Mouse (Mus musculus): Measurements from ENCODE around the gene Defb28. TPM values are rescaled to one million over a fixed set of nuclear protein-coding genes. Genes with fewer than 3 reads are reported as not detected.

The Defb28 gene
- not detected for total RNA-seq (2021)

DNA sequence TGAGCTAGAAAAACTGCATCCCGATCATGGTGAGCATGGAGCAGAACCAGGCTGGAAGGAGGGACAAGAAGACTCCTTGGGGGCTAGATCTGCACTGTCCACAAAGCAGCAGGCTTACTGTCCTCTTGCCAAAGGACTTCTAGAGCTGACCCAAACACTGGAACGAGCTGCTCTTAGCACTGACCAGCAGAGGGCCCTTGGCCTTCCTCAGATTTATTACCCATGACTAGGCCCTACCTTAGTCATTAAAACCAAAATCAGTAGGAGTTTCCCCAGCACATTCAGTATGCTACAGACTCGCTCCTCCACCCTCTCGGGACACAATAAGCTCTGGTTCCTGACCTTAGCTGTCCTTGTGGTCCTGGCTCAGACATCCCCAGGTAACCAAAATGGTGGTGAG is at the start of gene Defb28:
Gene Defb28 (plus strand): TSS at position 275 of the 400 bp plus-strand sequence.
- DNase-seq = no peak
- intact Hi-C loops (cut with DNase I) = no loop called here

DNA sequence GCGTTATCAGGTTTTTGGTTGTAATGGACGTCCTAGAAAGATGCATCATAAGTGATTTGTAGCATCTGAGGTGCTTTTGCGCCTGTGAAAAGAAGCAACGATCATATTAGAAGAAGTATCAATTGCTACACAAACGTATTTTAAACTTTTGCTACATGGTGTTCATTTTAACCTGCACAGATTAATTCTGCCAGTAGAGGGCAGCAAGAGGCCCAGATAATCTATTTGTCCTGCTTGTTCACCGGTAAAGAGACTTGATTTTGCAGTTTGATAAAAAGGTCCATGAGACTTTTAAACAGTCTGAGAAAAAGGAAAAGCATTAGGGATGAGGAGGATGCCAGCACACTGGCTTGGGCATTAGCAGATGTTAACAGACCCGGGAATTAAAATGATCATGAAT is 47.1 kb upstream of the Defb28 start:
- peak; percentile 23 to 57 for DNase-seq
- intact Hi-C loops (cut with DNase I) = loop anchor here (2.0 to 5.0 kb wide), 3 partner anchors 74 to 131 kb away; partner anchors contain the start of gene Defb36

GRCm38 (mm10) chr2:152472434-152472833 is 45.6 kb upstream of the Defb28 start:
- intact Hi-C loops (cut with DNase I) = loop anchor here (5.0 kb wide), 2 partner anchors 115 to 130 kb away; partner anchors contain the start of gene Defb36
- DNase-seq = no peak

DNA sequence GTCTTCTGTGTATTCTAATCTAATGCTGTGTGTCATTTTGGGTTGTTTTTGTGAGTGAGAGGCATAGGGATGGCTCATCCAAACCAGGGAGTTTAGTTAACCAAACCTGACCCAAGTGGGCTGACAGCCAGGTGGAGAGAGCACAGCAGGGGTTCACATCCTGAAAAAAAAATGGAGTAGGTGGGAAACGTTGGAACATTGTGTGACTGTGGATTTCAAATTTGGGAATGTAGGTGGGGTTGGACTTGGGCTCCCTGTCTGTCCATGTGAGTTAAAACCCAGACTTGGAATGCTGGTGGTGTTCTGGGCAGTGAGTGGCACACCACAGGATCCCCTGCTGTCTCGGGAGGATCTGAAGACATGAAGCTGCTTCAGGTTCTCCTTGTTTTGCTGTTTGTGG is 41.3 kb upstream of the Defb28 start, which contains the start of gene Defb20:
Gene Defb20 (plus strand): TSS at position 301 of the 400 bp plus-strand sequence.
- intact Hi-C loops (cut with DNase I) = loop anchor here (2.0 kb wide), 1 partner anchor 64 kb away; the partner anchor contains the start of gene Defb29
- no peak for DNase-seq

GRCm38 (mm10) chr2:152480881-152481280 is 37.2 kb upstream of the Defb28 start:
- no peak for DNase-seq
- intact Hi-C loops (cut with DNase I) = no loop called here

GRCm38 (mm10) chr2:152481726-152482125 is 36.3 kb upstream of the Defb28 start:
- intact Hi-C loops (cut with DNase I) = no loop called here
- DNase-seq = no peak

DNA sequence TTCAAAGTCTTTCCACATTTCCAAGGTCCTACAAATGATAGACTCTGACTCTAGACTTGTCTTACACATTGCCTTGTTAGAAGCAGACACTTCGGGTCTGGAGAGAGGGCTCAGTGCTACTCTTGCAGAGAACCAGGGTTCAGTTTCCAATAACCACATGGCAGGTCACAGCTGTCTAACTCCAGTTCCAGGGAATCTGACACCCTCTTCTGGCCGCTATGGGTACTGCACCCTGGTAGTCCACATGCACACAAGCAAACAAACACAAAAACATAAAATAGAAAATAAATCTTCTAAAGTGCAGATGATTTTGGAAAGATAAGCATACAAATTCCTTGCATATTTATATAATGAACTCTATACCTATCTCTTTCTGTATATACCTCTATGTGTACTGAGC is 31.0 kb upstream of the Defb28 start:
- intact Hi-C loops (cut with DNase I) = no loop called here
- DNase-seq = no peak

DNA sequence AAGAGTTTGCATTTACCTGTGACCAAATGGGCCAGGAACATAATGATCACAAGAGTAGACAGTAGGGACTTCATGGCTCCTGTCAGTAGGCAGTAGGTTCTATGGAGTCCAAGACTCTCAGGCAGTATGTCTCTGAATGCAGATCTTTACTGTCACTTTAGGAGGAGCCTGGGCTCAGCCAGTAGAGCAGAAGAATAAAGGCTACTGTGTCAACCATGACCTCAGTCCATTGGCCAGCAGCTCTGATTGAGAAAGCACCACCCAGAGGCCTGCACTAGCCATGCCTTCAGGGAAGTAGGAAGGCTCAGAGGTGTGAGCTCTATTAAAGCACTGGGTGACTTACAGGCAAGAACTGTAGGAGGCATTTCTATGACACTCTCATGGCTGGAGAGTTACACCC is 28.0 kb upstream of the Defb28 start, which contains the start of gene Defb22:
Gene Defb22 (minus strand): TSS at position 101 of the 400 bp plus-strand sequence.
- no peak for DNase-seq
- intact Hi-C loops (cut with DNase I) = no loop called here

DNA sequence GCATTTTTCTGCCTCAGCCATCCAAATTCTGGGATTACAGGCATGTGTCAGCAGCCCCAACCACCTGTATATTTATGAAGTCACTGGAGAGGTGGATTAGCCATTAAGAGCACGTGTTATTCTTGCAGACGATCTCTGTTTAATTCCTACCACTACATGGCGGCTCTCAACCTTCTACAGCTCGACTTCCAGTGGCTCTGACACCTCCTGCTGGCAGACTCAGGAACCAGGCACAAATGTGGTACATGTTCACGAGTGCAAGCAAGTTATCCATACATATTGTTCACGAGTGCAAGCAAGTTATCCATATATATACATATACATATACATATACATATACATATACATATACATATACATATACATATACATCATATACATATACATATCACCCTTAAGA is 24.9 kb upstream of the Defb28 start:
- intact Hi-C loops (cut with DNase I) = no loop called here
- DNase-seq = no peak

DNA sequence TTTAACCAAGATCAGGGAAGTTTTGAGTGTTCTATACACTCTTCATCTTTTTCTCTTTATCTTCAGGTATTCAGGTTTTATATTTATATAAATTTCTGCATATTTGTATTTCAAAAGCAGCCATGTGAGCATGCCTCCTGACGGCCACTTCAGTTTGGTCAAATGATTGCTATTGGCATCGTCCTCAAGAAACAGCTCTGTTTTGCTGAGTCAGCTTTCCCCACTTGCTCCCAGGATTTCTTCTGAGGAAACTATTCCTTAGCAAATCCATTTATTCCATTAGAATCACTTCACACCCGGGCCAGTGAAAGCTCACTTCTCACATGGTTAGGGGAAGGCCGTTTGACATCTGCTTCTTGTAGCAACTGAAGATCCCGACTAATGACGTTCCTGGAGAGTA is 20.0 kb upstream of the Defb28 start:
- intact Hi-C loops (cut with DNase I) = no loop called here
- no peak for DNase-seq

DNA sequence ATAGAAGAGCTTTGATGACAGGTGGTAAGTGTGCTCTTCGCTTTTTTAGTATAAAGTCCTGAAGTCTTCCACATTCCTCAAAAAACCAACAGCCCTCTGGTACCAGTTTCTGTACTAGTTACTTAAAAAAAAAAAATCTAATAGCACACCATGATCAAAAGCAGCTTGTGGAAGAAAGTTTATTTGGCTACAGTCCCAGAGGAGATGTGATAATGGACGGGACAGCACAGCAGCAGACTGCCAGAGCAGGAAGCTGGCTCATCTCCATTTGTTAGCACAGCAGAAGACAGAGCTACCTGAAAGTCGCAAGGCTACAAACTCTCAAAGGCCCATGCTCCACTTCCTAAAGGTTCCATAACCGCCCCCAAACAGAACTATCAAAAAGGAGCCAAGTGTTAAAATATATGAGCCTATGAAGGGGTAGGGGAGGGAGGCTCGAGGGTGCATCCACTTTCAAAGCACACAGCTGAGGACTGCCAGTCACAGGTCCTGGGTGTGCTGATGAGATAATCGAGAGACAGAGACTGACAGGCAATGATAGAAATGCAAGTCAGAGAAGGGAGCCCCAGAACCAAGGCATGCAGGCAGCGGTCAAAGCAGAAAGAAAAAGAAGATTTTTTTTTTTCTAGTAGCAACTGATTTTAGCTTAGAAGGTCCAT is 17.7 kb upstream of the Defb28 start:
- peak; percentile 6 to 10 for DNase-seq

DNA sequence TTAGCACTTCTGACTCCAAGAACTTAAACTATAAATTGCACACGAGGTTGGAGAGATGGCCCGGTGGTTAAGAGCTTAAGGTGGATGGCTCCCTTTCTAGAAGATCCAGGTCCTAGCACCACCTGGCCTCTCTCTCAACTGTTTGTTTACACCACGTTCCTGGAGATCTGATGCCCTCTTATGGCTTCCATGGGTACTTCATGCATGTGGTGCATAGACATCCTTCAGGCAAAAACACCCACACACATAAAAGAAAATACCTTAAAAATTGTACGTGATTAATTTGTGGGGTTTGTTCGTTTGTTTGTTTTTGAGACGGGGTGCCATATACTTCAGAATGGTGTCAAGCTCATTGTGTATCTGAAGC is 17.2 kb upstream of the Defb28 start:
- no peak for DNase-seq
- intact Hi-C loops (cut with DNase I) = no loop called here

More for the DNA sequence above, 17.7 kb upstream of the Defb28 start:
- intact Hi-C loops (cut with DNase I) = no loop called here

DNA sequence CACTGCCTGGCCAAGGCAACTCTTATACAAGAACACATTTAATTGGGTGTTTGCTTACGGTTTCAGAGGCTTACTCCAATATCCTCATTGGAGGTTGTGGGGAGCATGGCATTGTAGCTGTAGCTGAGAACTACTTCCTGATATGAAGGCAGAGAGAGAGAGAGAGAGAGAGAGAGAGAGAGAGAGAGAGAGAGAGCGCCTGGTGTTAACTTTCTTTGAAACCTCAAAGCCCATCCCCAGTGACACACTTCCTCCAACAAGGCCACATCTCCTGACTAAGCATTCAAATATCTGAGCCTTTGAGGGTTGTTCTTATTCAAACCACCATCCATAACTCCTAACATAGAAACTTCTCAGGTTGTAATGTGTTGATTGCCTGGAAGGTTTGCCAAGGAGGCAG is 14.1 kb upstream of the Defb28 start:
- DNase-seq = no peak
- intact Hi-C loops (cut with DNase I) = no loop called here

DNA sequence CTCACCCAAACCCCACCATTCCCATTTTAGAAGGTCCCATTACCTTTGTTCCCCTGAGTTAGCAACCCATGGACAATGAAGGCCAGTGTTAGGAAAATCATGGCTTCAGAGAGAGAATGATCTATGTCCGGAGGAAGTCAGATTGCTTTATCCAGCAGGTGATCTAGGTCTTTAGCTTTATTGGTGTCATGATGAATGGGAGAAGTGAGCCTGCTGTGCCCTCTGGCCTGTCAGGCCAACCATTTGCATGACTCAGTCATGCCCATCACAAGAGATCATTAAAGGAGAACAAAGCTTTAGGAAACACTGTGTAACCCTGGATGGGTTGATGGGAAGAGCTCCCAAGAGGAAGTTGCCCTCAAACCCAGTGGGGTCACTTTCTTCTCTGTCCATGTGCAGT is 6.5 kb upstream of the Defb28 start, which contains the start of gene Defb26:
Gene Defb26 (minus strand): TSS at position 101 of the 400 bp plus-strand sequence.
- intact Hi-C loops (cut with DNase I) = no loop called here
- no peak for DNase-seq

GRCm38 (mm10) chr2:152516084-152516483 is 2.0 kb upstream of the Defb28 start:
- DNase-seq = no peak
- intact Hi-C loops (cut with DNase I) = no loop called here

DNA sequence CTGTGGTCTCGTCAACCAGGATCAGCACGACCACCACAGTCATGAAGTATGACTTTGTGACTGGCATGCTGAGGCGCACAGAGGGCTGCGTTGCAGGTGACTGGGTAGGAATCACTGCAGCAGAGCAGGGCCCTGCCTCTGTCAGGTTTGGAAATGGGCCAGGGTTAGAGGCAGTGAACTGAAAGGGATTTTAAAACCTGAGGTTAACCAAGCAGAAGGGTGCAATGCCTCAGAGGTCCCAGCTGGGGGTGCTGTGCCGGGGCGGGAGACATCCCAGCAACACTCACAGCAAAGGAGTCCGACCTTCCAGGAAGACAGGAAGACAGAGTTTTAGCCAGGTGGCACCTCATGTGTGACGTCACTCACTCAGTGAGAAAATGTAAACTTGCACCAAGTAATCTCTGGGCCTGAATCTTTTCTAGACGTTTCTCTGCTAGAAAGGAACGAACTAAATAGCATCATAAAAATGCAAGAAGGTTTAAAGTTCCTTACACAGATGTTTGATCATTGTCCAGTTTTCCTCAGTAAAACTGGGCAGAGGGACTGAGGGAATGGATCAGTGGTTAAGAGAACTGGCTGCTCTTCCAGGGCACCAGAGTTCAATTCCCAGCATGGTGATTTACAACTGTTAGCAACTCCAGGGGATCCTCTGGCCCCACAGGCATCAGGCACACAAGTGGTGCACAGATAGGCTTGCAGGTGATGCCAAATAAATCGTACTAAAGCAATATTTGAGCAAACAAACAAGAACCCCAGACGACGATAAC is 22.1 kb downstream of the Defb28 start, which contains the start of gene Defb29:
Gene Defb29 (minus strand): TSS at position 155 of the 767 bp plus-strand sequence.
- DNase-seq = no peak
- intact Hi-C loops (cut with DNase I) = loop anchor here (2.0 to 5.0 kb wide), 2 partner anchors 63 to 148 kb away; partner anchors contain the start of gene Defb20

- DNase-seq = no peak
- intact Hi-C loops (cut with DNase I) = loop anchor here (2.0 to 5.0 kb wide), 2 partner anchors 65 to 150 kb away; partner anchors contain the start of gene Defb20
These were observed 23.9 kb downstream of the Defb28 start for GRCm38 (mm10) chr2:152541979-152542378.

- no peak for DNase-seq
- intact Hi-C loops (cut with DNase I) = loop anchor here (5.0 kb wide), 1 partner anchor 151 kb away; no protein-coding TSS in a partner anchor
These were observed 24.8 kb downstream of the Defb28 start for GRCm38 (mm10) chr2:152542897-152543296.

DNA sequence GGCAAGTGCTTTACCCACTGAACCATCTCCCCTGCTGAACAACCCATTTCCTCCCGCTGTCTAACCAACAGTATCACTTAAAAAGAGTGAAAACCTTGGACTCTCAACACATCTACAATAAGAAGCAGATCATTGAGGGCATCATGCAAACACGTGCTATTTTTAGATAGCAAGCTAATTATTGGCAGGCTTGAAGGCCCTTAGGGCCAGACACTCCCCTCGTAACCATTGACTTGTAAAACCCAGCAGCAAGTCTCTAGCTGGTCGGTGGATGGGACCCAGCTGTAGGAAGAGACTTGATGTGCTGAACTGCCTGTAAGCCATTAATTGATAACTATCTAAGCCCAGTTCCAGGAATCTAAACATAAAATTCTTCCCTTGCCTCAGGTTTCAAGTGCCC is 25.4 kb downstream of the Defb28 start:
- intact Hi-C loops (cut with DNase I) = loop anchor here (5.0 kb wide), 1 partner anchor 151 kb away; no protein-coding TSS in a partner anchor
- DNase-seq = no peak

DNA sequence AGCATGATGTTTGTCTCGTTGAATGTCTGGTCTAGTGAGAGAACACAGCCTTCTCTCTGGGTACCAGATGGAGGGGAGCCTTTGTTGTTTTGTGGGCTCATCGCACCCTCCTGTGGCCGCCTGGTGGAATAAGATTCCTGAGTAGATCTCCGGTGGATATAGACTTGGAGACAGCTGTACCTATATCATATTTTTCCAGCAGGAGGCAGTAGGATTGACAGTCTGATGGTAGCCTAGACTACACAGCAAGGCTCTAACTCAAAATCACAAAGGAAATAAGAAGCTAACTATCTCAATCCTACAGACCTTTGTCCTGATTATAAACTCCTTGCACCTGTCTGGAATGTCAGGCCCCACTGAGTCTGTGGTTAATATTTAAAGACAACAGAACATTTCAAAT is 26.6 kb downstream of the Defb28 start:
- intact Hi-C loops (cut with DNase I) = loop anchor here (1.0 to 5.0 kb wide), 3 partner anchors 74 to 152 kb away; no protein-coding TSS in a partner anchor
- peak; percentile 29 to 37 for DNase-seq

DNA sequence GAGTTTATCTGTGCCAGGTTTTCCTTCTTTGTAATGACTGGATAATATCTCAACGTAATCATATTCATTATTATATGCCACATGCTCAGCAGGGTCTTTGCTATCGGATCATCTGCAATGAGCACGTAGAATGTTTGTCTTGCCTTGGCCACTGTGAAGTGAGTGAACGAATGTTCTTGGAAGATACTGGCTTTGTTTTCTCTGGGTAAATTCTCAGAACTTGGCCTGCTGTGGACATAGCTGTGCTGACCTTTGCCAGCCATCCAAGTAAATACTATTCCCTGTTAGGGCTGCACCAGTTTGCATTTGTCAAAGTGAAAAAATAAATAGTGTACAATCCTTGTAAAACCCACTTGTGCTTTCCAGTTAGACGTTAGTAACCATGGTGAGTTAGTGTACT is 30.1 kb downstream of the Defb28 start:
- intact Hi-C loops (cut with DNase I) = no loop called here
- no peak for DNase-seq

Data from heart, postnatal 10 days (tissue).